Mouse (Mus musculus): ENCODE measurements around the gene Pgf.

DNA sequence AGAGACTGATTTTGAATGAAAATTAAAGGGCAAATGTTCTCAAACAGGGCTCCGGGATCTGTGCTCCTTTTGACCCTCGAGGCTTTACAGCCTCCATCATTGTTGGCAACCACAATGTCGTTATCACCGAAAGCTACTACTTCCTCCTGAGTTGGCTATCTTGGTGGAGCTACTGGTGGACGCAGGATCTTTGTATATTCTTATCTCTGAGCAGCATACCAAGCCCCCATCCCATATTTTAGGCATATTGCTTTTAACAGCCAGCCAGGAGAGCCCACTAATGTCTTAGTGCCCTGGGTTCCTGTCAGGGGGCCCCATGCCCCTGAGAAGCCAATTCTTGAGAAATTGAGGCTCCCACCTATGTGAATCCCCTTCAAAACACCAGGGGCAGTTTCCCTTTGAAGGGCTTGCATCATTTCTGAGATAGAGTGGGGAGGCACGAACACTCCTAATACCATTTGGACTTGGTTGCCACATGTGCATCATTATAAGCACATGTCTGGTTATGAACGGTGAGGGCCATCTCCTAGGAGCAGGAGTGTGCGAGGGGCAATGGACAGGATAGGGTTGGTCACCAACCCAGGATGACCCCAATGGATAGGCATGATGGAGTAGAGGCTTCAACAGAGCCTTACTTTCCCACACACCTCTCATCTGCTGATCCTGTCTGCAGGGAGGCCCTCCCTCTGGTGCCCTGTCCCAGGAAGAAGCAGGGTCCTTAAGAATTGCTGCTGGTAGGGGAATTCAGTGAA is 43.4 kb downstream of the Pgf start:
- TF ChIP-seq CTCF (IDR thresholded peaks at IDR 0.05; ENCODE audit: low read depth) (no peak), EP300 (IDR thresholded peaks at IDR 0.05; ENCODE audit: low read depth) (no peak)

Measured in liver, postnatal 0 days (tissue).